Mouse (Mus musculus) cerebellum, postnatal 4 days (tissue): ENCODE measurements around the gene Fam217b.

Experiments
- DNase-seq, 2 experiments: peaks; one replicate each; pipeline ENCODE4 v3.0.0; 2022; ENCODE audit warnings: low spot score in 2 of 2, mixed read lengths in 1 of 2

The Fam217b gene

GRCm38 (mm10) chr2:178414261-178415149 lies at the start of gene Fam217b, which contains the start of gene Ppp1r3d:
TSS of gene Fam217b (plus strand) at chr2:178414524.
TSS of gene Ppp1r3d (minus strand) at chr2:178414472.
- DNase-seq: peak in 1 of 2 experiments; percentile 48

GRCm38 (mm10) chr2:178407053-178407815 lies 7.1 kb upstream of the Fam217b start, which contains the start of gene Sycp2:
TSS of gene Sycp2 (minus strand) at chr2:178407685.
- no peak for DNase-seq

- no peak for DNase-seq
Measured at GRCm38 (mm10) chr2:178409024-178409423, 5.3 kb upstream of the Fam217b start.

- DNase-seq: no peak
Measured at GRCm38 (mm10) chr2:178410286-178410685, 4.0 kb upstream of the Fam217b start.

GRCm38 (mm10) chr2:178412598-178412997 lies 1.7 kb upstream of the Fam217b start:
- DNase-seq: no peak

GRCm38 (mm10) chr2:178413081-178413480 lies 1.2 kb upstream of the Fam217b start:
- no peak for DNase-seq

- DNase-seq: peak in 1 of 2 experiments; percentile 34
Measured at GRCm38 (mm10) chr2:178413481-178414260, 653 bp upstream of the Fam217b start.

- no peak for DNase-seq
Measured at GRCm38 (mm10) chr2:178415150-178415448, 775 bp downstream of the Fam217b start.

- DNase-seq: no peak
Measured at GRCm38 (mm10) chr2:178416427-178416826, 2.1 kb downstream of the Fam217b start.

GRCm38 (mm10) chr2:178416970-178417369 lies 2.6 kb downstream of the Fam217b start:
- DNase-seq: no peak

- DNase-seq: no peak
Measured at GRCm38 (mm10) chr2:178420576-178420975, 6.3 kb downstream of the Fam217b start.

GRCm38 (mm10) chr2:178421603-178422002 lies 7.3 kb downstream of the Fam217b start:
- no peak for DNase-seq

GRCm38 (mm10) chr2:178422186-178422585 lies 7.9 kb downstream of the Fam217b start:
- no peak for DNase-seq

GRCm38 (mm10) chr2:178423223-178423622 lies 8.9 kb downstream of the Fam217b start:
- no peak for DNase-seq

- DNase-seq: peak; percentile 20 to 36
Measured at GRCm38 (mm10) chr2:178426229-178426628, 11.9 kb downstream of the Fam217b start.

GRCm38 (mm10) chr2:178427181-178427580 lies 12.9 kb downstream of the Fam217b start:
- DNase-seq: no peak

GRCm38 (mm10) chr2:178428183-178428582 lies 13.9 kb downstream of the Fam217b start:
- DNase-seq: no peak

- DNase-seq: no peak
Measured at GRCm38 (mm10) chr2:178428676-178429075, 14.4 kb downstream of the Fam217b start.

GRCm38 (mm10) chr2:178429426-178429825 lies 15.1 kb downstream of the Fam217b start:
- no peak for DNase-seq

GRCm38 (mm10) chr2:178430231-178430630 lies 15.9 kb downstream of the Fam217b start, which contains the start of gene Cdh26:
TSS of gene Cdh26 (plus strand) at chr2:178430531.
- DNase-seq: no peak

- no peak for DNase-seq
Measured at GRCm38 (mm10) chr2:178433495-178433894, 19.2 kb downstream of the Fam217b start.

- no peak for DNase-seq
Measured at GRCm38 (mm10) chr2:178433903-178434302, 19.6 kb downstream of the Fam217b start.
